Mouse (Mus musculus) MEL (cell line): ENCODE results near the gene Ccz1. TPM values are rescaled to one million over a fixed set of nuclear protein-coding genes. Genes with fewer than 3 reads are reported as not detected.

Experiments used
- DNase-seq: peaks from one replicate; pipeline ENCODE4 v3.0.0; 2011; ENCODE audit warnings: low read depth, low spot score
- H3K27ac ChIP-seq: 2 replicates; pipeline ENCODE4 v1.5.1; 2012; ENCODE audit warnings: low read depth, mild to moderate bottlenecking, control low read depth, low read length, moderate library complexity; ENCODE audit not compliant: control insufficient read depth
- H3K27me3 ChIP-seq, 2 experiments: fragments of 150-350 bp in 1 of 2; sonication (generic) in 1 of 2; 2 replicates each; pipeline ENCODE4 v1.6.1; 2012; ENCODE audit warnings: low read length in 2 of 2, mild to moderate bottlenecking in 2 of 2, improper control_type of control experiment in 1 of 2, moderate library complexity in 1 of 2; ENCODE audit not compliant: insufficient read depth in 2 of 2, control insufficient read depth in 1 of 2
- H3K36me3 ChIP-seq, 2 experiments: 2 replicates each; pipeline ENCODE4 v1.6.1; 2012 to 2014; ENCODE audit warnings: low read length in 2 of 2, improper control_type of control experiment in 1 of 2, inconsistent platforms in 1 of 2, mild to moderate bottlenecking in 1 of 2; ENCODE audit not compliant: insufficient read depth in 2 of 2, control insufficient read depth in 1 of 2
- H3K4me1 ChIP-seq, 2 experiments: fragments of 150-350 bp in 1 of 2; sonication (generic) in 1 of 2; 2 replicates each; pipeline ENCODE4 v1.6.1; 2012; ENCODE audit warnings: low read length in 2 of 2, improper control_type of control experiment in 1 of 2, mild to moderate bottlenecking in 1 of 2; ENCODE audit not compliant: insufficient read depth in 2 of 2, control insufficient read depth in 1 of 2
- H3K4me3 ChIP-seq, 2 experiments: fragments of 150-350 bp in 1 of 2; sonication (generic) in 1 of 2; 2 replicates each; pipeline ENCODE4 v1.5.1; 2012; ENCODE audit warnings: low read depth in 2 of 2, low read length in 2 of 2, mild to moderate bottlenecking in 2 of 2, moderate library complexity in 2 of 2, control low read depth in 1 of 2, improper control_type of control experiment in 1 of 2; ENCODE audit not compliant: control insufficient read depth in 1 of 2, insufficient read depth in 1 of 2
- H3K79me2 ChIP-seq: 2 replicates; pipeline ENCODE4 v1.6.1; 2012; ENCODE audit warnings: mild to moderate bottlenecking, low read length, moderate library complexity; ENCODE audit not compliant: control insufficient read depth, poor library complexity, insufficient read depth
- H3K9ac ChIP-seq: 2 replicates; pipeline ENCODE4 v1.6.1; 2012; ENCODE audit warnings: low read depth, mild to moderate bottlenecking, control low read depth, low read length, moderate library complexity; ENCODE audit not compliant: control insufficient read depth, poor library complexity, severe bottlenecking
- H3K9me3 ChIP-seq: fragments of 150-350 bp; sonication (generic); replicated peaks from 2 replicates; pipeline ENCODE4 v1.6.1; 2012; ENCODE audit warnings: mild to moderate bottlenecking, low read length, improper control_type of control experiment, moderate library complexity; ENCODE audit not compliant: insufficient read depth
- BHLHE40 ChIP-seq: IDR thresholded peaks from 2 replicates; pipeline ENCODE4 v1.6.1; 2012; ENCODE audit warnings: low read depth, mild to moderate bottlenecking, inconsistent platforms, low read length, improper control_type of control experiment, borderline replicate concordance
- CTCF ChIP-seq, 3 experiments: IDR thresholded peaks in 2 of 3; conservative IDR thresholded peaks in 1 of 3; 2 replicates each; pipeline ENCODE4 v1.5.1; 2011 to 2012; ENCODE audit warnings: low read length in 3 of 3, low read depth in 2 of 3, mild to moderate bottlenecking in 2 of 3, improper control_type of control experiment in 1 of 3, inconsistent platforms in 1 of 3, mixed read lengths in 1 of 3, moderate library complexity in 1 of 3; ENCODE audit not compliant: control insufficient read depth in 1 of 3, insufficient read depth in 1 of 3, poor library complexity in 1 of 3, severe bottlenecking in 1 of 3
- E2F4 ChIP-seq: IDR thresholded peaks from 2 replicates; pipeline ENCODE4 v1.6.1; 2011; ENCODE audit warnings: low read depth, low read length, improper control_type of control experiment, borderline replicate concordance
- ELF1 ChIP-seq: IDR thresholded peaks from 2 replicates; pipeline ENCODE4 v1.6.1; 2014; ENCODE audit warnings: low read depth, mild to moderate bottlenecking, inconsistent platforms, low read length, improper control_type of control experiment, moderate library complexity
- EP300 ChIP-seq, 2 experiments: IDR thresholded peaks; 2 replicates each; pipeline ENCODE4 v1.6.1; 2011; ENCODE audit warnings: improper control_type of control experiment in 2 of 2, low read length in 2 of 2, low read depth in 1 of 2, mild to moderate bottlenecking in 1 of 2
- ETS1 ChIP-seq: IDR thresholded peaks from 2 replicates; pipeline ENCODE4 v1.6.1; 2012; ENCODE audit warnings: low read depth, mild to moderate bottlenecking, inconsistent platforms, low read length, improper control_type of control experiment, moderate library complexity
- JUND ChIP-seq: IDR thresholded peaks from 2 replicates; pipeline ENCODE4 v1.6.1; 2011; ENCODE audit warnings: low read depth, mild to moderate bottlenecking, improper control_type of control experiment, low read length
- MAFK ChIP-seq: IDR thresholded peaks from 2 replicates; pipeline ENCODE4 v1.6.1; 2011; ENCODE audit warnings: low read depth, mild to moderate bottlenecking, low read length, improper control_type of control experiment, borderline replicate concordance
- MEF2A ChIP-seq: IDR thresholded peaks from 2 replicates; pipeline ENCODE4 v1.6.1; 2014; ENCODE audit warnings: low read depth, mild to moderate bottlenecking, inconsistent platforms, low read length, improper control_type of control experiment; ENCODE audit not compliant: poor library complexity, insufficient replicate concordance, severe bottlenecking; ENCODE audit errors: extremely low read depth
- MYB ChIP-seq: IDR thresholded peaks from 2 replicates; pipeline ENCODE4 v1.6.1; 2011; ENCODE audit warnings: mild to moderate bottlenecking, low read depth, low read length, improper control_type of control experiment
- NELFE ChIP-seq: IDR thresholded peaks from 2 replicates; pipeline ENCODE4 v1.6.1; 2011; ENCODE audit warnings: low read depth, low read length, improper control_type of control experiment
- NRF1 ChIP-seq: IDR thresholded peaks from 2 replicates; pipeline ENCODE4 v1.6.1; 2014; ENCODE audit warnings: low read depth, mild to moderate bottlenecking, inconsistent platforms, low read length, improper control_type of control experiment, moderate library complexity; ENCODE audit not compliant: poor library complexity, insufficient read depth, severe bottlenecking
- POLR2A ChIP-seq, 2 experiments: IDR thresholded peaks; 2 replicates each; pipeline ENCODE4 v1.6.1; 2011 to 2012; ENCODE audit warnings: low read length in 2 of 2, mild to moderate bottlenecking in 2 of 2, control low read depth in 1 of 2, improper control_type of control experiment in 1 of 2, low read depth in 1 of 2, moderate library complexity in 1 of 2; ENCODE audit not compliant: control insufficient read depth in 1 of 2, insufficient read depth in 1 of 2, poor library complexity in 1 of 2
- POLR2AphosphoS2 ChIP-seq: IDR thresholded peaks from 2 replicates; pipeline ENCODE4 v1.6.1; 2011; ENCODE audit warnings: low read length, improper control_type of control experiment
- POLR2AphosphoS5 ChIP-seq: IDR thresholded peaks from 2 replicates; pipeline ENCODE4 v1.6.1; 2012; ENCODE audit warnings: low read depth, borderline replicate concordance, mild to moderate bottlenecking, inconsistent platforms, low read length, moderate library complexity, mixed read lengths
- RAD21 ChIP-seq: IDR thresholded peaks from 2 replicates; pipeline ENCODE4 v1.6.1; 2011; ENCODE audit warnings: mild to moderate bottlenecking, low read depth, low read length, improper control_type of control experiment
- RCOR1 ChIP-seq: IDR thresholded peaks from 2 replicates; pipeline ENCODE4 v1.6.1; 2012; ENCODE audit warnings: low read depth, mild to moderate bottlenecking, inconsistent platforms, low read length, improper control_type of control experiment
- SMC3 ChIP-seq: IDR thresholded peaks from 2 replicates; pipeline ENCODE4 v1.6.1; 2011; ENCODE audit warnings: low read depth, low read length, improper control_type of control experiment
- TCF12 ChIP-seq: IDR thresholded peaks from 2 replicates; pipeline ENCODE4 v1.6.1; 2014; ENCODE audit warnings: low read depth, mild to moderate bottlenecking, inconsistent platforms, low read length, improper control_type of control experiment, moderate library complexity
- USF1 ChIP-seq: IDR thresholded peaks from 2 replicates; pipeline ENCODE4 v1.6.1; 2014; ENCODE audit warnings: low read depth, mild to moderate bottlenecking, inconsistent platforms, low read length, improper control_type of control experiment, moderate library complexity
- USF2 ChIP-seq, 2 experiments: IDR thresholded peaks; 2 replicates each; pipeline ENCODE4 v1.6.1; 2011 to 2012; ENCODE audit warnings: improper control_type of control experiment in 2 of 2, low read length in 2 of 2, borderline replicate concordance in 1 of 2, inconsistent platforms in 1 of 2, low read depth in 1 of 2, mild to moderate bottlenecking in 1 of 2; ENCODE audit not compliant: insufficient read depth in 1 of 2
- ZKSCAN1 ChIP-seq: IDR thresholded peaks from 2 replicates; pipeline ENCODE4 v1.6.1; 2012; ENCODE audit warnings: low read depth, mild to moderate bottlenecking, inconsistent platforms, low read length, improper control_type of control experiment, moderate library complexity
- ZMIZ1 ChIP-seq: IDR thresholded peaks from 2 replicates; pipeline ENCODE4 v1.6.1; 2012; ENCODE audit warnings: low read depth, mild to moderate bottlenecking, inconsistent platforms, low read length, improper control_type of control experiment, moderate library complexity
- polyA plus RNA-seq, 2 experiments: library from polyadenylated mRNA; stranded (reverse) in 1 of 2; unstranded in 1 of 2; fragments of >175 nt in 1 of 2; fragments of >200 nt in 1 of 2; gene quantifications; 2 replicates each; pipeline versions ENCODE4 v1.2.1 to v1.2.4; 2012; ENCODE audit warnings: low replicate concordance in 2 of 2, low read depth in 1 of 2; ENCODE audit not compliant: insufficient read length in 2 of 2, insufficient read depth in 1 of 2, missing spikeins in 1 of 2
- total RNA-seq: library from RNA; depleted of rRNA; stranded (reverse); fragments of 300-350 nt; gene quantifications from 2 replicates; pipeline ENCODE4 v1.2.3, GENCODE M21; 2012

Ccz1 gene
- total and polyA plus RNA-seq, 3 experiments = 56.0 to 166 (median 58.0) TPM

- H3K27ac ChIP-seq = no peak overlapping the region
- no peak overlapping the region for H3K4me3 ChIP-seq
- H3K79me2 ChIP-seq = no peaks in the 10 kb centered on the region
- H3K4me1 ChIP-seq = no peaks in the 10 kb centered on the region
- no peak for DNase-seq
- H3K9me3 ChIP-seq = no peaks in the 10 kb centered on the region
- no peaks in the 10 kb centered on the region for H3K36me3 ChIP-seq
- H3K9ac ChIP-seq = no peak overlapping the region
- no peaks in the 10 kb centered on the region for H3K27me3 ChIP-seq
- TF ChIP-seq POLR2AphosphoS5 = no peak
- TF ChIP-seq E2F4 = no peak
- no peak for TF ChIP-seq ETS1
Observed at GRCm38 (mm10) chr5:143961176-143961575, 53.5 kb downstream of the Ccz1 start.

GRCm38 (mm10) chr5:143959551-143959950 lies 55.1 kb downstream of the Ccz1 start:
- no peaks in the 10 kb centered on the region for H3K27me3 ChIP-seq
- no peaks in the 10 kb centered on the region for H3K9me3 ChIP-seq
- no peak overlapping the region for H3K4me3 ChIP-seq
- no peaks in the 10 kb centered on the region for H3K36me3 ChIP-seq
- H3K9ac ChIP-seq = no peak overlapping the region
- no peaks in the 10 kb centered on the region for H3K4me1 ChIP-seq
- no peak for TF ChIP-seq ELF1
- TF ChIP-seq USF2 (IDR thresholded peaks at IDR 0.05; ENCODE audit: borderline replicate concordance in 1 of 2, insufficient read depth in 1 of 2, low read depth in 1 of 2, low read length in 2 of 2) = no peak
- no peak for TF ChIP-seq CTCF (IDR thresholded peaks at IDR 0.05 in 2 of 3, conservative IDR thresholded peaks at IDR 0.05 in 1 of 3; ENCODE audit: control insufficient read depth in 1 of 3, insufficient read depth in 1 of 3, low read depth in 2 of 3, low read length in 3 of 3, poor library complexity in 1 of 3, severe bottlenecking in 1 of 3)
- no peak for TF ChIP-seq RAD21
- no peak for TF ChIP-seq ZMIZ1
- no peak for TF ChIP-seq NELFE
- TF ChIP-seq SMC3 = no peak
- no peak for TF ChIP-seq POLR2AphosphoS2
- no peak for TF ChIP-seq RCOR1
- TF ChIP-seq, all 39 proteins: peak for 0
- no peak for DNase-seq
- no peak overlapping the region for H3K27ac ChIP-seq
- H3K79me2 ChIP-seq = no peaks in the 10 kb centered on the region

GRCm38 (mm10) chr5:143957101-143957500 lies 57.6 kb downstream of the Ccz1 start:
- Histone ChIP-seq H3K9ac (no peak overlapping the region), H3K36me3 (no peaks in the 10 kb centered on the region), H3K79me2 (no peaks in the 10 kb centered on the region), H3K4me1 (no peaks in the 10 kb centered on the region)
- no peak for DNase-seq
- TF ChIP-seq MYB (no peak), BHLHE40 (no peak), NELFE (no peak), USF2 (IDR thresholded peaks at IDR 0.05; ENCODE audit: borderline replicate concordance in 1 of 2, insufficient read depth in 1 of 2, low read depth in 1 of 2, low read length in 2 of 2) (no peak), POLR2AphosphoS5 (no peak), MAFK (no peak), POLR2A (IDR thresholded peaks at IDR 0.05; ENCODE audit: control insufficient read depth in 1 of 2, insufficient read depth in 1 of 2, low read depth in 1 of 2, low read length in 2 of 2, poor library complexity in 1 of 2) (no peak), ZKSCAN1 (no peak), EP300 (IDR thresholded peaks at IDR 0.05; ENCODE audit: low read depth in 1 of 2, low read length in 2 of 2) (no peak), USF1 (no peak), JUND (no peak), NRF1 (no peak), MEF2A (no peak), TCF12 (no peak)
- TF ChIP-seq, all 39 proteins: peak for 0
- H3K27ac ChIP-seq = no peak overlapping the region
- H3K4me3 ChIP-seq = no peak overlapping the region
- no peaks in the 10 kb centered on the region for H3K9me3 ChIP-seq
- no peaks in the 10 kb centered on the region for H3K27me3 ChIP-seq
